Comparison of ENCODE assay signal across 9 mouse cellular contexts in the genomic region with DNA sequence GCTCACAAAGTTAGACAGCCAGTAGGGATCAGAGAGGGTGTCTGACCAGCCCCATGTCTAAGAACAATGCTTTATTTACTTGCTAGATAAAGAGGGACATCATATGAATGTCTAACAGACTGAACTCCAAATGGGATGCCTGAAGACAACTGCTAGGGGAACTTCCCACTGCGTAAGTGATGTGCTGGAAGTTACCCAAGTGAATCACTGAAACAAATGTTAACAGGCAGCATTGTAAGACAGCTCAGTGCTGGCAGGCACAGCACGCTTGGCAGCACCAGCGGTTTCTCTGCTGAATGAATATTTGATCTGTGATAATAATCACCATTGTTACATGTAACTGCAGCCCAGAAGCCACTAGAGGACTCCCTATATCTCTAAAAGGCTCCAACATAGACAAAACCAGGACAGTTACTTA. TPM values are rescaled to one million over a fixed set of nuclear protein-coding genes. Genes with fewer than 3 reads are reported as not detected.
DNase-seq lines count a peak whose midpoint lies in the region; ATAC-seq and TF ChIP-seq lines count a peak whose summit lies in the region.
"Had no signal": no experiment of that assay in that cellular context is flagged by ENCODE, and none has a peak within 500 bp of the region (broad histone marks: within the 10 kb centered on the region; RNA-seq: fewer than 3 reads in every experiment).

No protein-coding gene starts in this region.

- intact Hi-C loops in left cerebral cortex, postnatal 10 days (cut with DNase I) = loop anchor here (5.0 kb wide), 1 partner anchor 103 kb away; the partner anchor contains the start of gene Rnf217

- TF ChIP-seq POLR2A in limb, embryonic 14.5 days (IDR thresholded peaks at IDR 0.05; ENCODE audit: borderline replicate concordance, extremely low read depth, insufficient read depth, insufficient read length) = no peak
- no peak for TF ChIP-seq POLR2A in cerebellum, adult 2 months (IDR thresholded peaks at IDR 0.05; ENCODE audit: borderline replicate concordance, insufficient read depth, low read length)
- no peak for TF ChIP-seq POLR2A in thymus, adult 2 months (IDR thresholded peaks at IDR 0.05; ENCODE audit: control insufficient read depth, extremely low read depth, insufficient read depth, low read length, poor library complexity)

- H3K9me3 ChIP-seq in limb, embryonic 14.5 days (ENCODE audit: control insufficient read depth, low read length) = no peaks in the 10 kb centered on the region
- no peaks in the 10 kb centered on the region for H3K9me3 ChIP-seq in limb, embryonic 10.5 days (replicated peaks)

- no peak overlapping the region for H3K9ac ChIP-seq in limb, embryonic 14.5 days (ENCODE audit: low read depth, low read length, severe bottlenecking)

- no peak overlapping the region for H3K4me2 ChIP-seq in limb, embryonic 14.5 days (replicated peaks; ENCODE audit: low read depth, low read length, severe bottlenecking)

- H3K36me3 ChIP-seq in limb, embryonic 14.5 days (ENCODE audit: control insufficient read depth, insufficient read depth, low read length) = peaks cover 8% of the 10 kb centered on the region
- H3K36me3 ChIP-seq in limb, embryonic 10.5 days = peaks cover 3% of the 10 kb centered on the region
- H3K36me3 ChIP-seq in thymus, adult 2 months (ENCODE audit: control insufficient read depth, insufficient read depth, low read length) = no peaks in the 10 kb centered on the region

- ATAC-seq in limb, embryonic 14.5 days (ENCODE audit: low FRiP score, low read depth) = no peak
- ATAC-seq in megakaryocyte-erythroid progenitor cell, adult 5-6 weeks (replicated peaks; ENCODE audit: low FRiP score, low TSS enrichment, poor library complexity, severe bottlenecking) = no peak

- WGBS in limb, embryonic 14.5 days = 90% methylated on average over 3 of the region's 3 CpGs
- WGBS in limb, embryonic 10.5 days = 94% methylated on average over 3 of the region's 3 CpGs
- 5% methylated on average over 3 of the region's 3 CpGs for WGBS in cerebellum, adult 2 months
- 83% methylated on average over 3 of the region's 3 CpGs for WGBS in thymus, adult 2 months

- H3K27ac ChIP-seq in limb, embryonic 14.5 days (replicated peaks; ENCODE audit: low read depth, low read length) = no peak overlapping the region
- no peak overlapping the region for H3K27ac ChIP-seq in limb, embryonic 10.5 days
- no peak overlapping the region for H3K27ac ChIP-seq in cerebellum, adult 2 months (ENCODE audit: insufficient read depth, low read length)
- no peak overlapping the region for H3K27ac ChIP-seq in thymus, adult 2 months (ENCODE audit: control insufficient read depth, insufficient read depth, low read length)

- TF ChIP-seq CTCF in cerebellum, adult 2 months (IDR thresholded peaks at IDR 0.05; ENCODE audit: borderline replicate concordance, insufficient read depth, low read depth, low read length) = no peak
- no peak for TF ChIP-seq CTCF in thymus, adult 2 months (IDR thresholded peaks at IDR 0.05; ENCODE audit: borderline replicate concordance, control insufficient read depth, extremely low read depth, insufficient read depth, low read length, poor library complexity)

- no peaks in the 10 kb centered on the region for H3K4me1 ChIP-seq in limb, embryonic 14.5 days (ENCODE audit: control insufficient read depth, insufficient read depth, low read length)
- no peaks in the 10 kb centered on the region for H3K4me1 ChIP-seq in limb, embryonic 10.5 days
- no peaks in the 10 kb centered on the region; the same call in 1 of the 2 replicates for H3K4me1 ChIP-seq in cerebellum, adult 2 months (ENCODE audit: control insufficient read depth, insufficient read depth, low read length)
- H3K4me1 ChIP-seq in thymus, adult 2 months (replicated peaks; ENCODE audit: control insufficient read depth, insufficient read depth, low read length) = no peaks in the 10 kb centered on the region

- H3K4me3 ChIP-seq in limb, embryonic 14.5 days (replicated peaks; ENCODE audit: low read length) = no peak overlapping the region
- no peak overlapping the region for H3K4me3 ChIP-seq in limb, embryonic 10.5 days
- H3K4me3 ChIP-seq in cerebellum, adult 2 months (replicated peaks; ENCODE audit: insufficient read depth, low read depth, low read length) = no peak overlapping the region
- H3K4me3 ChIP-seq in thymus, adult 2 months (ENCODE audit: control insufficient read depth, insufficient read depth, low read length) = no peak overlapping the region

- peak; percentile 12 for DNase-seq in limb, embryonic 14.5 days (ENCODE audit: low spot score)
- no peak for DNase-seq in limb, embryonic 10.5 days (ENCODE audit: low spot score)
- DNase-seq in cerebellum, adult 2 months = peak; percentile 50 to 80
- peak; percentile 32 for DNase-seq in gastrocnemius, postnatal 25 days
- peak; percentile 34 to 40 for DNase-seq in left cerebral cortex, postnatal 10 days (ENCODE audit: extremely low spot score in 1 of 2, low spot score in 2 of 2)
- peak; percentile 41 for DNase-seq in right cerebral cortex, postnatal 36 days (ENCODE audit: low spot score in 2 of 2)
- DNase-seq in thymus, adult 2 months = no peak

- no peaks in the 10 kb centered on the region for H3K27me3 ChIP-seq in limb, embryonic 14.5 days (ENCODE audit: control insufficient read depth, insufficient read depth, low read length)
- H3K27me3 ChIP-seq in limb, embryonic 10.5 days (ENCODE audit: low read depth, poor library complexity, severe bottlenecking) = no peaks in the 10 kb centered on the region
- H3K27me3 ChIP-seq in cerebellum, adult 2 months (ENCODE audit: control insufficient read depth, insufficient read depth, low read length) = no peaks in the 10 kb centered on the region
- no peaks in the 10 kb centered on the region for H3K27me3 ChIP-seq in thymus, adult 2 months (ENCODE audit: control insufficient read depth, insufficient read depth, low read length)

RNA-seq across cellular contexts. Expression of gene Tpd52l1, which starts 58.4 kb away (rescaled TPM):
- 23.6 and 31.7 TPM in 2 replicates for polyA plus RNA-seq in limb, embryonic 14.5 days (2012; rRNA removed)
- polyA plus RNA-seq in limb, embryonic 14.5 days (2014; fragmentation: Nextera tagmentation; extraction: Ambion mirVana) = 44.8 and 47.2 TPM in 2 replicates
- 31.7 and 33.9 TPM in 2 replicates for polyA plus RNA-seq in limb, embryonic 10.5 days (2016; fragmentation: Nextera tagmentation; extraction: Ambion mirVana)
- polyA plus RNA-seq in cerebellum, adult 2 months (2012; rRNA removed) = 19.4 and 23.4 TPM in 2 replicates
- 10 to 100 TPM; 15.9 to 19.7 TPM for total RNA-seq in gastrocnemius, postnatal 25 days (2021)
- 10 to 100 TPM; 16.4 to 17.0 TPM for total RNA-seq in left cerebral cortex, postnatal 10 days (2021)
- not detected in 2 replicates for total RNA-seq in megakaryocyte-erythroid progenitor cell, adult 5-6 weeks (2014; fragmentation: Nextera tagmentation)
- not detected in 2 replicates for total RNA-seq in megakaryocyte-erythroid progenitor cell, adult 5-6 weeks (2017)
- polyA plus RNA-seq in thymus, adult 2 months (2012; rRNA removed) = 1.1 TPM in 2 replicates
- total RNA-seq: hematopoietic stem cell, adult 5-6 weeks had no signal

Comparison
In these comparisons a context has a peak if more than half of its experiments do, and no peak if none do; other contexts are left out.
1. DNase-seq: peak in limb, embryonic 14.5 days (single experiment), cerebellum, adult 2 months (2 of 2), gastrocnemius, postnatal 25 days (single experiment), left cerebral cortex, postnatal 10 days (2 of 2) and right cerebral cortex, postnatal 36 days (2 of 2); none in limb, embryonic 10.5 days (single experiment) and thymus, adult 2 months (single experiment).